Mouse (Mus musculus): ENCODE measurements around the gene Kcnj15.

- no peak for TF ChIP-seq EP300 (optimal IDR thresholded peaks at IDR 0.05)
- no peak for TF ChIP-seq CTCF (IDR thresholded peaks at IDR 0.05; ENCODE audit: low read depth)
Observed at GRCm38 (mm10) chr16:95262706-95263363, 5.5 kb downstream of the Kcnj15 start.
